Mouse (Mus musculus): Measurements from ENCODE around the gene Lhx2. TPM values are rescaled to one million over a fixed set of nuclear protein-coding genes. Genes with fewer than 3 reads are reported as not detected.

Lhx2 gene
- polyA plus RNA-seq, 1 experiment from 2014 or later: 102 TPM

DNA sequence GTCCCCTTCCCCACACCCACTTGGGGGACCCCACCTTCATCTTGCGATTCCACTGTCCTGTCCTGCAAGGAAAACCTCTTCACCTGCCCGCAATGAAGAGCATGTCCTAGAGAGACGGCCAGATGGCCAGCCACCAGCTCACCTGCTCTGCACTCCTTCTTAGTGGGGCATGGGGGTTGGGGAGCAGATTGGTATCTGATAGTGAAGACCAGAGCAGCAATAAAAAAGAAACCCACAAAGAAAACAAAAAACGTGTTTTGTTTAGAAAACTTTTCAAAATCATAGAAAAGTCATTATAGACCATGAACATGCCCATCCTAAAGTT is 40.4 kb downstream of the Lhx2 start:
- no peaks in the 10 kb centered on the region for H3K9me3 ChIP-seq (replicated peaks; ENCODE audit: control insufficient read depth, low read length)
- 0 out of 2 replicates have a peak, but pooled peaks cover 5% of the 10 kb centered on the region for H3K4me1 ChIP-seq (ENCODE audit: control insufficient read depth, insufficient read depth, low read length)
- no peak for ATAC-seq
- no peak for DNase-seq (ENCODE audit: low spot score)
- H3K27me3 ChIP-seq (replicated peaks; ENCODE audit: control insufficient read depth, insufficient read depth, low read length): 0 out of 2 replicates have a peak, but pooled peaks cover 5% of the 10 kb centered on the region
- no peak overlapping the region for H3K27ac ChIP-seq (ENCODE audit: low read depth, low read length)
- WGBS: 21% methylated on average over 4 of the region's 4 CpGs
- H3K36me3 ChIP-seq (ENCODE audit: control insufficient read depth, insufficient read depth, low read length): no peaks in the 10 kb centered on the region
- H3K4me2 ChIP-seq (ENCODE audit: low read length): peak overlapping the region; percentile 37
- peak overlapping the region; percentile 43; the same call in 1 of the 2 replicates for H3K9ac ChIP-seq (ENCODE audit: low read length)
- peak overlapping the region; percentile 10; the same call in 1 of the 2 replicates for H3K4me3 ChIP-seq (ENCODE audit: low read depth, low read length)

DNA sequence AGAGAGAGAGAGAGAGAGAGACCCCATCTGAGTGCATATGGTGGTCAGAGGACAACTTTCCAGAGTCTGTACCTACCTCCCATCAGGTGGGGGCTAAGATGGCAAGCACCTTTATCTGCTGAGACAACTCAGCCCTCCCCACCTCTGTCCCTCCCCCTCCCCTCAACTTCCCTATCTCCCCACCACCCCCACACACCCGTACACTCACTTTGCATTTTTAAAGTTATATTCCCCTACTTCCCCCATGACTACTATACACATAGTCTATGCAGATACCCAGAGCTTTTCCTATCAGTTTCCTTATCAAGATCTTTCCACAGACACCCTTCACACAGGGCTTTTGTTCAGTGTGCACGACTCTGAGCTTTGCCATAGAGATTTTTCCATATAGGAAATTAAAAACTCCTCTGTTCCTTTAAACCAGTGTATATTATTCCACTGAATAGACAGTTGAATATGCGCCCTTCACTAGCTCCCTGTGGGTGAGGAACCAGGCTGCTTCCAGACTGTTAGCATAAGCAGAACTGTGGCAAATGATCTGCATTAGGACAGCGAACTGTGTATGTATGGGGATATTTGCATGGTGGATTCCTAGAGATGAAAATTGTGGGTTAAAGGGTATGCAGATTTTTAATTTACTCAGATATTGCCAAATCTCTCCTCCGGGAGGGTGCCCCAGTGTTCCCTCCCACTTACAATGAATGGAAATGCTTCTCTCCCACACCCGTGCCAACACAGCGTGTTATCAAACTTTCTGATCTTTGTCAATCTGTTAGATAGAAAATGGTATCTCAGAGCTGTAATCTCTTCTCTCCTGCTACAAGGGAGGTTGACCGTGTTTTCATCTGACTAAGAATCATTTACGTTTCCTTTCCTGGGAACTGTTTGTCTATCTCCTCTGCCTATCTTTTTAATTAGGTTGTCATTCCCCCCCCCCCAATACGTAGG is 41.3 kb downstream of the Lhx2 start:
- no peak overlapping the region for H3K4me3 ChIP-seq (ENCODE audit: low read depth, low read length)
- no peaks in the 10 kb centered on the region for H3K36me3 ChIP-seq (ENCODE audit: control insufficient read depth, insufficient read depth, low read length)
- H3K9ac ChIP-seq (ENCODE audit: low read length): no peak overlapping the region
- ATAC-seq (no peak), DNase-seq (ENCODE audit: low spot score) (no peak)
- 0 out of 2 replicates have a peak, but pooled peaks cover 5% of the 10 kb centered on the region for H3K27me3 ChIP-seq (replicated peaks; ENCODE audit: control insufficient read depth, insufficient read depth, low read length)
- 0 out of 2 replicates have a peak, but pooled peaks cover 5% of the 10 kb centered on the region for H3K4me1 ChIP-seq (ENCODE audit: control insufficient read depth, insufficient read depth, low read length)
- H3K9me3 ChIP-seq (replicated peaks; ENCODE audit: control insufficient read depth, low read length): no peaks in the 10 kb centered on the region
- WGBS: 64% methylated on average over 10 of the region's 10 CpGs
- H3K4me2 ChIP-seq (ENCODE audit: low read length): no peak overlapping the region
- no peak overlapping the region for H3K27ac ChIP-seq (ENCODE audit: low read depth, low read length)

DNA sequence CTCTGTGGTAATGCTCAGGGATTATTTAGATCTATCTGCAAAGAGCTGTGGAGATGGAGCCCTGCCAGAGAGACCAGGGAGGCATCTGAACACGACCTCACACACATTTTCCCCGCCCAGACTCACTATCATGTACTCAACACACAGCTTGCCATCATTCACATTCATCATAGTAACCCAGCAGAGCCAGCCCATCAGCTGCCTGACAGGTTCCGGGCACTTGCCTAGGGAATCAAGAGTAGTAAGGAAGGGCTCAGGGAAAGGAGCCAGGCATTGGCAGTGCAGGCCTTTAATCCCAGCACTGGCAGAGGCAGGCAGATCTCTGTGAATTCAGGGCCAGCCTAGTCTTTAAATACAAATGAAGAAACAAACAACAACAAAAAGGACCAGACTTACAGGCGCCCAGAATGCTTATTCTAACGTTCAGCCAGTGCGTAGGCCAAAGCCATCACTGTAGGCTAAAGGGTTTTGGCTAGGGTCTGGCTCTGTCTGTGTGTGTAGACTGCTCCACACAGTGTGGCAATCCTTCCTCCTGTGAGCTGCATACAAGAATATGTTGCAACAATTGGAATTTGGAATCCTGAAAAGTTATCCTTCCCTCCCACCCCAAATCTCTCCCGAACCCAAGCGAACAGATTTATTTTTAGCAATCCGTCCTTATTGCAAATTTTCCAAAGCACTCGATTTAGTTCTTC is 48.6 kb downstream of the Lhx2 start:
- Histone ChIP-seq H3K27ac (ENCODE audit: low read depth, low read length) (no peak overlapping the region), H3K9me3 (replicated peaks; ENCODE audit: control insufficient read depth, low read length) (no peaks in the 10 kb centered on the region), H3K4me2 (ENCODE audit: low read length) (no peak overlapping the region), H3K36me3 (ENCODE audit: control insufficient read depth, insufficient read depth, low read length) (no peaks in the 10 kb centered on the region), H3K4me3 (ENCODE audit: low read depth, low read length) (no peak overlapping the region), H3K27me3 (replicated peaks; ENCODE audit: control insufficient read depth, insufficient read depth, low read length) (no peaks in the 10 kb centered on the region), H3K9ac (ENCODE audit: low read length) (no peak overlapping the region), H3K4me1 (ENCODE audit: control insufficient read depth, insufficient read depth, low read length) (no peaks in the 10 kb centered on the region)
- WGBS: 81% methylated on average over 10 of the region's 10 CpGs
- ATAC-seq (no peak), DNase-seq (ENCODE audit: low spot score) (no peak)

DNA sequence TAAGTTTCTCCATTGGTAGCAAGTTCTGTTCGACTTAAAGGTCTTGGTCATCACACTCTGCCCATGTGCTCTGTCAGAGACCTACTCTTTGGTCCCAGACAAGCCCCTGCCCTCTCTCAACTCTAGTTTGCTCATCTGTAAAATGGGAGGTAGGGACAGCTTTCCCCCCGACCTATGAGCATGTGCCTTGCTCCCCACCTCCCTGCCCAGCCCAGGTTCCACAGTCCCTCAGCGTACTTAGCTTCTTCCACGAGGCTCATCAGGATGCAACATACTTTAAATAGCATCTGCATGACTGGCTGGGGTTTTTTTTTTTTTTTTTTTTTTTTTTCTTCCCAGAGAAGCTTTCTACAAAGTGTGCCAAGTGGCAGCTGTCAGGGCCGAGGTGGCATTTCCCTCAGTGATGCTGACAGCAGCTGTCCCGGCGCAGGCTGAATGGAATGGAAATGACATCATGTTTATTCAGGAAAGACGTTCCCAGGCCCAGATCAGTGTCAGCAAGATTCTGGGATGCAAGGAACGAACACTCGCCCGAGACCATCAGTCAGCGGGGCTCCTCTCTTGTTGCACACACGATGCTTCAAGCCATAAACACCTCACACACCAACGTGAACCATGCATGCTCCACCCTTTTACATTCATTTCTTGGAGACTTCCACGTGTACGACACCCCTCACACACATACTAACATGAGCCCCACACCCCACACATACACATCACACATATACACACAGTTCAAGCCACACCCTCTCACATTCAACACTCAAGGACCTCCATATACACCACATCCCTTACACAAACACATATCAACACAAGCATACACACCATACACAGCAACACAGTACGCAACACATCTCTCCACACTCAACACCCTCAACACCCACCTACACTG is 56.1 kb downstream of the Lhx2 start:
- DNase-seq (ENCODE audit: low spot score): peak; percentile 87
- Histone ChIP-seq H3K27me3 (replicated peaks; ENCODE audit: control insufficient read depth, insufficient read depth, low read length) (no peaks in the 10 kb centered on the region), H3K4me1 (ENCODE audit: control insufficient read depth, insufficient read depth, low read length) (peaks cover 9% of the 10 kb centered on the region), H3K4me2 (ENCODE audit: low read length) (no peak overlapping the region), H3K36me3 (ENCODE audit: control insufficient read depth, insufficient read depth, low read length) (no peaks in the 10 kb centered on the region), H3K27ac (ENCODE audit: low read depth, low read length) (peak overlapping the region; percentile 27; the same call in 1 of the 2 replicates), H3K4me3 (ENCODE audit: low read depth, low read length) (no peak overlapping the region), H3K9me3 (replicated peaks; ENCODE audit: control insufficient read depth, low read length) (no peaks in the 10 kb centered on the region), H3K9ac (ENCODE audit: low read length) (no peak overlapping the region)
- peak; percentile 89 for ATAC-seq
- WGBS: 47% methylated on average over 17 of the region's 17 CpGs

- Histone ChIP-seq H3K27me3 (replicated peaks; ENCODE audit: control insufficient read depth, insufficient read depth, low read length) (no peaks in the 10 kb centered on the region), H3K9ac (ENCODE audit: low read length) (no peak overlapping the region), H3K4me3 (ENCODE audit: low read depth, low read length) (no peak overlapping the region), H3K4me1 (ENCODE audit: control insufficient read depth, insufficient read depth, low read length) (peaks cover 9% of the 10 kb centered on the region), H3K27ac (ENCODE audit: low read depth, low read length) (no peak overlapping the region), H3K4me2 (ENCODE audit: low read length) (no peak overlapping the region), H3K36me3 (ENCODE audit: control insufficient read depth, insufficient read depth, low read length) (no peaks in the 10 kb centered on the region), H3K9me3 (replicated peaks; ENCODE audit: control insufficient read depth, low read length) (no peaks in the 10 kb centered on the region)
- no peak for DNase-seq (ENCODE audit: low spot score)
- peak; percentile 18; the same call in 1 of the 2 replicates for ATAC-seq
Measured at GRCm38 (mm10) chr2:38395869-38396236, 56.8 kb downstream of the Lhx2 start.

DNA sequence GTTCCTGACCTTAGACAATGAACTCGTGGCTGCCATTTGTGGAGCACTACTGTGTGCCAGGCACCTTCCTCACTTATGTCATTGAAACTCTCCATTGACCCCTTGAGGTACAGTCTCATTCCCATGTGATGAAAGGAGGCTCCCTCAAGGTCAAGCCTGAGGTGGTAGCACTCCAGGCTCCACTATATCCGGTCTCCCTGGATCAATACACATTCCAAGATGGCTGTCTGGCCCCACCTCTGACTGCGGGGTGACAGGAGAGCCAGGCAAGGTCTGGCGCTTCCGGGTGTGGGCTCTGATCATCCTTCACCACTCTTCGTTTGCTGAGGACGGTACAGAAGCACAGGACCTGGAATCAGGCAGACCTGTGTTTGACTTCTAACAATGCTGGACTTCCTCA is 58.2 kb downstream of the Lhx2 start:
- DNase-seq (ENCODE audit: low spot score): no peak
- WGBS: 88% methylated on average over 7 of the region's 7 CpGs
- ATAC-seq: no peak

DNA sequence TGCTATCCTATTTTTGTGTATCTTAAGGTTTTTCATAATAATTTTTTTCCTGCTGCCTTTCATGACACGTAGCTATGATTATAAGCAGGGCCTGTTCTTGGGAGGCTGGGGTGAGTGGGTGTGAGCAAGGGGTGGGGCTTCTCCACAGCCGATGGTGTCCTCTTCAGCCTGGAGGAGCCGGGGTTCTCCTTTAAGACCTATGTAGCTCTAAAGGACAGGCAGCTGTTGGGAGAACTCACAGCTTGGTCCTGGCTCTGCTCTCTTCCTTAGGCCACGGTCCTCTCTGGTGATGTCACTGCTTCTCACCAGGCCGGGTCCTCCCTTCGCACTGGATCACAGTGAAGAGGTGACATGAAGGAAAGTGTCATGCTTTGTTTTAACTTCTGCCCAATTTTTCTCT is 58.8 kb downstream of the Lhx2 start:
- Histone ChIP-seq H3K27ac (ENCODE audit: low read depth, low read length) (no peak overlapping the region), H3K9me3 (replicated peaks; ENCODE audit: control insufficient read depth, low read length) (no peaks in the 10 kb centered on the region), H3K4me1 (ENCODE audit: control insufficient read depth, insufficient read depth, low read length) (peaks cover 9% of the 10 kb centered on the region), H3K36me3 (ENCODE audit: control insufficient read depth, insufficient read depth, low read length) (no peaks in the 10 kb centered on the region), H3K9ac (ENCODE audit: low read length) (no peak overlapping the region), H3K27me3 (replicated peaks; ENCODE audit: control insufficient read depth, insufficient read depth, low read length) (no peaks in the 10 kb centered on the region), H3K4me3 (ENCODE audit: low read depth, low read length) (no peak overlapping the region), H3K4me2 (ENCODE audit: low read length) (no peak overlapping the region)
- 76% methylated on average over 6 of the region's 6 CpGs for WGBS
- ATAC-seq (no peak), DNase-seq (ENCODE audit: low spot score) (no peak)

More for the DNA sequence above, 58.2 kb downstream of the Lhx2 start:
- Histone ChIP-seq H3K36me3 (ENCODE audit: control insufficient read depth, insufficient read depth, low read length) (no peaks in the 10 kb centered on the region), H3K4me2 (ENCODE audit: low read length) (no peak overlapping the region), H3K4me3 (ENCODE audit: low read depth, low read length) (no peak overlapping the region), H3K4me1 (ENCODE audit: control insufficient read depth, insufficient read depth, low read length) (peaks cover 9% of the 10 kb centered on the region), H3K27me3 (replicated peaks; ENCODE audit: control insufficient read depth, insufficient read depth, low read length) (no peaks in the 10 kb centered on the region), H3K9me3 (replicated peaks; ENCODE audit: control insufficient read depth, low read length) (no peaks in the 10 kb centered on the region), H3K27ac (ENCODE audit: low read depth, low read length) (no peak overlapping the region), H3K9ac (ENCODE audit: low read length) (no peak overlapping the region)

DNA sequence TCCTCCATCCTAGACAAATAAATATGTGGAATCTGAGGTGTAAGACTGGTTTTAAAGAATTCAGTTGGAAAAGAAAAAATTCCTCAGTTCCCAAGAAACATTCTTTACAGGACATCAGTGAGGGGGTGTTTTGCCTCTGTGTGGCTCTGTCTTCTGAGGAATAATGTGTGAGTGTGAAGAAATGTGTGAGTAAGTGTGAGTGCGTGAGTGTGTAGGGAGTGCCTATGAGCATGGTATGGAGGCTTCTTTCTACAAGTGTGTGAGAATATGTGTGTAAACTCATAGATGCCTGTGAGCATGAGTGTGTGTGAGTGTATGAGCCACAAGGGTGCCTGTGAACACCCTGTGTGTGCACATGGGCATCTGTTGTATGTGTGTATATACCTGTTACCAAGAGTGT is 63.5 kb downstream of the Lhx2 start:
- Histone ChIP-seq H3K4me3 (ENCODE audit: low read depth, low read length) (no peak overlapping the region), H3K4me2 (ENCODE audit: low read length) (no peak overlapping the region), H3K36me3 (ENCODE audit: control insufficient read depth, insufficient read depth, low read length) (no peaks in the 10 kb centered on the region), H3K9me3 (replicated peaks; ENCODE audit: control insufficient read depth, low read length) (no peaks in the 10 kb centered on the region), H3K27me3 (replicated peaks; ENCODE audit: control insufficient read depth, insufficient read depth, low read length) (no peaks in the 10 kb centered on the region), H3K4me1 (ENCODE audit: control insufficient read depth, insufficient read depth, low read length) (no peaks in the 10 kb centered on the region), H3K9ac (ENCODE audit: low read length) (no peak overlapping the region), H3K27ac (ENCODE audit: low read depth, low read length) (no peak overlapping the region)
- WGBS: 100% methylated on average over 1 of the region's 1 CpGs
- DNase-seq (ENCODE audit: low spot score) (no peak), ATAC-seq (no peak)

All from forebrain, embryonic 14.5 days (tissue).